Mouse (Mus musculus) liver, postnatal 0 days (tissue): Measurements from ENCODE around the gene Elmo3.

Source experiments
- CTCF ChIP-seq: sonication (generic); IDR thresholded peaks from 2 replicates; pipeline ENCODE4 v1.5.1; 2016; ENCODE audit warnings: antibody characterized with exemption, low read depth
- EP300 ChIP-seq: IDR thresholded peaks from 2 replicates; pipeline ENCODE4 v1.6.1; 2016; ENCODE audit warnings: antibody characterized with exemption, low read depth, mild to moderate bottlenecking

GRCm38 (mm10) chr8:105295895-105296573, 9.4 kb upstream of the Elmo3 start, which contains the start of gene Exoc3l:
- TF ChIP-seq CTCF, result no peak
- no peak for TF ChIP-seq EP300
